Mouse (Mus musculus) embryonic facial prominence, embryonic 10.5 days (tissue): ENCODE data around the gene Hs1bp3. TPM values are rescaled to one million over a fixed set of nuclear protein-coding genes. Genes with fewer than 3 reads are reported as not detected.

Experiments
- DNase-seq: peaks from one replicate; pipeline ENCODE4 v3.0.0-alpha.2; 2017; ENCODE audit warnings: low spot score
- H3K27ac ChIP-seq: fragments of 300-500 bp; sonication (generic); replicated peaks from 2 replicates; pipeline ENCODE4 v1.5.1; 2016; ENCODE audit warnings: mild to moderate bottlenecking
- H3K27me3 ChIP-seq: fragments of 300-500 bp; sonication (generic); replicated peaks from 2 replicates; pipeline ENCODE4 v1.6.1; 2016; ENCODE audit warnings: low read depth, mild to moderate bottlenecking; ENCODE audit not compliant: poor library complexity, severe bottlenecking
- H3K36me3 ChIP-seq: fragments of 300-500 bp; sonication (generic); replicated peaks from 2 replicates; pipeline ENCODE4 v1.6.1; 2016; ENCODE audit warnings: mild to moderate bottlenecking, moderate library complexity
- H3K4me1 ChIP-seq: fragments of 300-500 bp; sonication (generic); 2 replicates; pipeline ENCODE4 v1.6.1; 2016
- H3K4me3 ChIP-seq: fragments of 300-500 bp; sonication (generic); 2 replicates; pipeline ENCODE4 v1.5.1; 2016; ENCODE audit warnings: mild to moderate bottlenecking, moderate library complexity
- H3K9me3 ChIP-seq: fragments of 300-500 bp; sonication (generic); 2 replicates; pipeline ENCODE4 v1.6.1; 2016; ENCODE audit warnings: mild to moderate bottlenecking
- WGBS: fragments of 180-500 bp; shearing (Covaris S2); methylation state at CpG from one replicate; pipeline ENCODE4 v1.1.7; 2016; 5-methylcytosine and 5-hydroxymethylcytosine counted together
- polyA plus RNA-seq: library from polyadenylated mRNA; unstranded; fragments of >200 nt; fragmentation: Nextera tagmentation; extraction: Ambion mirVana; gene quantifications from 2 replicates; pipeline ENCODE4 v1.2.1, GENCODE M21; 2016

Hs1bp3 gene
- polyA plus RNA-seq, 1 experiment from 2014 or later, result 18.8 TPM

DNA sequence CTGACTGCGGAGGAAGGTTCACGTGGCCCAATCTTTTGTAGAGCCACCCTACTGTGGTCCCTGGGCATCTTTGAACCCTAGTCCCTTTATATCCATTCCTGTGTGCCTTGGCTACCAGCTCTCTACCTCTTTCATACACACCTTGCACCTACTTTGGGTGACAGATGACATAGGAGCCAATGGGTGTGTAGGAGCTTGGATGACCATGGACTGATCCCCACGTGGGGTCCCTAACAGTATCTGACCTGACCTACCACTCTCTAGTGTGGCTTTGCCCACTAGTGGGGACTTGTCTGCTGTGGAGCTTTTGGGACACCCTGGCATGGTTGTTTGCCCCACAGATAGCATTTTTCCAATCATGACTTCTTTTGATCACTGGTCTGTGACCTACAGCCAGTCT lies 30.1 kb downstream of the Hs1bp3 start:
- no peak overlapping the region for H3K4me3 ChIP-seq
- H3K27me3 ChIP-seq, result no peaks in the 10 kb centered on the region
- no peaks in the 10 kb centered on the region for H3K9me3 ChIP-seq
- no peak overlapping the region for H3K27ac ChIP-seq
- H3K4me1 ChIP-seq, result peaks cover 31% of the 10 kb centered on the region
- no peak for DNase-seq
- 92% methylated on average over 3 of the region's 3 CpGs for WGBS
- peaks cover 25% of the 10 kb centered on the region for H3K36me3 ChIP-seq

- H3K4me1 ChIP-seq, result peaks cover 30% of the 10 kb centered on the region
- peak overlapping the region; percentile 49 for H3K27ac ChIP-seq
- peak; percentile 30 for DNase-seq
- H3K4me3 ChIP-seq, result no peak overlapping the region
- no peaks in the 10 kb centered on the region for H3K27me3 ChIP-seq
- WGBS, result 60% methylated on average over 9 of the region's 9 CpGs
- H3K36me3 ChIP-seq, result peaks cover 21% of the 10 kb centered on the region
- no peaks in the 10 kb centered on the region for H3K9me3 ChIP-seq
Measured at GRCm38 (mm10) chr12:8344897-8345296, 31.7 kb downstream of the Hs1bp3 start.

- H3K36me3 ChIP-seq, result peaks cover 21% of the 10 kb centered on the region
- peaks cover 27% of the 10 kb centered on the region for H3K4me1 ChIP-seq
- no peak overlapping the region for H3K4me3 ChIP-seq
- DNase-seq, result no peak
- peak overlapping the region; percentile 49 for H3K27ac ChIP-seq
- WGBS, result 96% methylated on average over 5 of the region's 5 CpGs
- H3K9me3 ChIP-seq, result no peaks in the 10 kb centered on the region
- H3K27me3 ChIP-seq, result no peaks in the 10 kb centered on the region
Measured at GRCm38 (mm10) chr12:8345539-8345938, 32.3 kb downstream of the Hs1bp3 start.

GRCm38 (mm10) chr12:8347746-8348462 lies 34.7 kb downstream of the Hs1bp3 start:
- DNase-seq, result no peak
- Histone ChIP-seq H3K27ac (peak overlapping the region; percentile 65), H3K27me3 (no peaks in the 10 kb centered on the region), H3K36me3 (peaks cover 5% of the 10 kb centered on the region), H3K4me1 (peaks cover 38% of the 10 kb centered on the region), H3K4me3 (no peak overlapping the region), H3K9me3 (no peaks in the 10 kb centered on the region)
- 82% methylated on average over 8 of the region's 8 CpGs for WGBS

GRCm38 (mm10) chr12:8348733-8349513 lies 35.7 kb downstream of the Hs1bp3 start:
- H3K27me3 ChIP-seq, result no peaks in the 10 kb centered on the region
- 72% methylated on average over 9 of the region's 9 CpGs for WGBS
- H3K4me3 ChIP-seq, result no peak overlapping the region
- H3K9me3 ChIP-seq, result no peaks in the 10 kb centered on the region
- peak overlapping the region; percentile 65 for H3K27ac ChIP-seq
- no peaks in the 10 kb centered on the region for H3K36me3 ChIP-seq
- H3K4me1 ChIP-seq, result peaks cover 47% of the 10 kb centered on the region
- DNase-seq, result no peak

DNA sequence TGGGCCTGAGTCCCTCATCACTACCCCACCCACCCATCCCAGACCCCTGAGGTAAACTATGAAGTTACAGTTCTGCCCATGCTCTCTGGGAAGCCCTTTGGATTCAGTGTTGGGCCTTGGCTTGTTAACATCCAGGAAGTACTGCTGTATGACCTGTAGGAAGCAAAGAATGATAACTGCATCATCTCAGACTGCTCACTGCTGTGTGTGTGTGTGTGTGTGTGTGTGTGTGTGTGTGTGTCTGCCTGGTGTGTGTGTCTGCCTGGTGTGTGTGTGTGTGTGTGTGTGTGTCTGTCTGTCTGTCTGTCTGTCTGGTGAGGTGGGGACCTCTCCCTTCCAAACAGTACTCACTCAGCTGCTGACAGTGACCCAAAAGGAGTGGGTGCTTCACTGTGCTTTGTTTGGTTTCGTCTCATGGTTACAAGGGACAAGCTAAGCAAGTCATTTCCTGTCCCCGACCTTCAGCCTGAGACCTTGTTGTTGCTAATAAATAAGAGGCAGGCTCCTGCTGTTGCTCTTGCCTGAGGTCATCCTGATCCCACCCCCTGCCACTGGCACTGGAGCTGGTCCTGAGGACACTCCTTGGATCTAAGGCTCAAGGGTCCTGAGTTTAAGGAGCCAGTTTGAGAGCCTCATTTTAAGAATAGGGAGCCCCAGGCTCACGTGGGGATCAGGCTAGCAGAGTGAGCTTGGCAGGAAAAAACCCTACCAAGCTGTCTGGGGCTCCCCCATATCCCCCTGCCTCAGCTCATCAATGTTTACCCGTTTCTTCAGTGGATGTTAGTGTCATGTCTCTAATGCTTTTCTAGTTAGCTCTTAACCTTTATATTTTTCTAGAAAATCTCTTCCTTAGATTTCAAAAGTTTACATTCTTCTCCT lies 38.0 kb downstream of the Hs1bp3 start:
- Histone ChIP-seq H3K27ac (peak overlapping the region; percentile 54), H3K9me3 (no peaks in the 10 kb centered on the region), H3K4me1 (peaks cover 37% of the 10 kb centered on the region), H3K36me3 (no peaks in the 10 kb centered on the region), H3K4me3 (no peak overlapping the region), H3K27me3 (no peaks in the 10 kb centered on the region)
- peak; percentile 30 for DNase-seq
- 30% methylated on average over 4 of the region's 4 CpGs for WGBS

GRCm38 (mm10) chr12:8353071-8353470 lies 39.8 kb downstream of the Hs1bp3 start:
- Histone ChIP-seq H3K27ac (no peak overlapping the region; the same call in 1 of the 2 replicates), H3K9me3 (no peaks in the 10 kb centered on the region), H3K36me3 (no peaks in the 10 kb centered on the region), H3K4me1 (peaks cover 41% of the 10 kb centered on the region), H3K4me3 (no peak overlapping the region), H3K27me3 (no peaks in the 10 kb centered on the region)
- no peak for DNase-seq
- WGBS, result 76% methylated on average over 4 of the region's 4 CpGs

- WGBS, result 98% methylated on average over 1 of the region's 1 CpGs
- Histone ChIP-seq H3K4me3 (no peak overlapping the region), H3K9me3 (no peaks in the 10 kb centered on the region), H3K36me3 (no peaks in the 10 kb centered on the region), H3K27me3 (no peaks in the 10 kb centered on the region), H3K4me1 (peaks cover 38% of the 10 kb centered on the region), H3K27ac (no peak overlapping the region)
- no peak for DNase-seq
Measured at GRCm38 (mm10) chr12:8354187-8354586, 41.0 kb downstream of the Hs1bp3 start.

GRCm38 (mm10) chr12:8355011-8355410 lies 41.8 kb downstream of the Hs1bp3 start:
- H3K27ac ChIP-seq, result no peak overlapping the region
- no peaks in the 10 kb centered on the region for H3K27me3 ChIP-seq
- H3K9me3 ChIP-seq, result no peaks in the 10 kb centered on the region
- no peak overlapping the region for H3K4me3 ChIP-seq
- H3K4me1 ChIP-seq, result peaks cover 29% of the 10 kb centered on the region
- no peak for DNase-seq
- 93% methylated on average over 4 of the region's 4 CpGs for WGBS
- no peaks in the 10 kb centered on the region for H3K36me3 ChIP-seq

- 72% methylated on average over 5 of the region's 5 CpGs for WGBS
- peak overlapping the region; percentile 54; the same call in 1 of the 2 replicates for H3K27ac ChIP-seq
Measured at GRCm38 (mm10) chr12:8357449-8357848, 44.2 kb downstream of the Hs1bp3 start.

DNA sequence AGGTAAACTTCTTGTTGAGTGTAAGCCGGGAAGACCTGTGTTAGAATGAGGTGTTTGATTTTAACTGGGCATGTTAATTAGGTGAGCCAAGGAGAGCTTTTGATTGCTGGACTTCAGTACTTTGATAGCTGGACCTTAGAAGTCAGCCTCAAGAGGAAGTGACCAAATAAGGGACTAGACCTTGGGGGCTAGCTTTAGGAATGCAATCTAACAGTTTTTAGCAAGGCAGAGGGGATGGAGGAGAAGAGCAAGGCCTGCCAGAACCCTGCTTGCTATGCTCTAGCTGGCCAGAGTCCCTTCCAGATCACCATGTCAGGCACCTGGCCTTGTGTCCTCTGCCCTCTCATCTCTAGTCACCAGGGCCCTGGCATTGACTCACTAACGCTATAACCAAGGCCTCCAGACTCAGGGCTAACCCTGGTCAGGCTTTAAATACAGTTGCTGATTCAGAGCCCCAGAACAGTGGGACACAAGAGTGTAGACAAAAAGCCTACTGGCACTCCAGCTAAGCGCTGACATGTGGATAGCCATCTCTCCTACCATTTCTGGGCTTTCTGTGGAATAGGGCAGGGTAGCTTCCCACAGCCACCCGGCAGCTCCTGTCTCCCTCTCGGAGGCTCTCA lies 45.2 kb downstream of the Hs1bp3 start:
- DNase-seq, result no peak
- Histone ChIP-seq H3K36me3 (no peaks in the 10 kb centered on the region), H3K4me1 (peaks cover 11% of the 10 kb centered on the region), H3K4me3 (no peak overlapping the region), H3K27me3 (no peaks in the 10 kb centered on the region), H3K27ac (peak overlapping the region; percentile 45; the same call in 1 of the 2 replicates), H3K9me3 (no peaks in the 10 kb centered on the region)
- WGBS, result 78% methylated on average over 5 of the region's 5 CpGs

More at GRCm38 (mm10) chr12:8357449-8357848, 44.2 kb downstream of the Hs1bp3 start:
- no peak for DNase-seq
- no peak overlapping the region for H3K4me3 ChIP-seq
- H3K9me3 ChIP-seq, result no peaks in the 10 kb centered on the region
- H3K36me3 ChIP-seq, result no peaks in the 10 kb centered on the region
- H3K4me1 ChIP-seq, result peaks cover 17% of the 10 kb centered on the region
- no peaks in the 10 kb centered on the region for H3K27me3 ChIP-seq
